In the genomic region with DNA sequence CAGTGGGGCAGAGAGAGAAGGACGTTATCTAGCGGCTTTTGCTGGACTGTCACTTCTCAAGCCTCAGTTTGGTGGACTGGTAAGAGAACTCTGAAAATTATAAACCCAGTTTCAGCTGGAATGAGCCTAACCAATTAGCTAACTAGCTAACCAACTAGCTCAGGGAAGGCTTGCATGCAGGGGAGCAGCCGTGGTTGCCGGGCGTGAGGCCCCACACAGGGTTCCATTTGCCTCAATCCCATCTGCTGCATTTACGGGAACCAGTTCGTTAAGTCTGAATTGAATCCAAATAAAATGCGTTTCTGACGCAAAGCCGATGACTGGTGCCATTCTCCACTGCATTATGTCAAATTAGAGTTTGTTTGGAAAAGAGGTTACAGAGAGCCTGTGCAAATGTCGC, we compare ENCODE assay signal across 14 mouse cellular contexts.
DNase-seq lines count a peak whose midpoint lies in the region; ATAC-seq and TF ChIP-seq lines count a peak whose summit lies in the region.
"Had no signal": no experiment of that assay in that cellular context is flagged by ENCODE, and none has a peak within 500 bp of the region (broad histone marks: within the 10 kb centered on the region; RNA-seq: fewer than 3 reads in every experiment).

No protein-coding gene starts in this region.

- peak overlapping the region; percentile 22; the same call in 1 of the 2 replicates for H3K27ac ChIP-seq in lung, embryonic 15.5 days
- H3K27ac ChIP-seq in embryonic facial prominence, embryonic 15.5 days (replicated peaks): peak overlapping the region; percentile 58
- H3K27ac ChIP-seq in limb, embryonic 14.5 days (replicated peaks; ENCODE audit: low read depth, low read length): no peak overlapping the region
- H3K27ac ChIP-seq: macrophage had no signal

- 67% methylated on average over 11 of the region's 11 CpGs for WGBS in lung, embryonic 15.5 days
- WGBS in embryonic facial prominence, embryonic 15.5 days: 61% methylated on average over 11 of the region's 11 CpGs
- WGBS in limb, embryonic 14.5 days: 44% methylated on average over 11 of the region's 11 CpGs

- H3K36me3 ChIP-seq in lung, embryonic 15.5 days: no peaks in the 10 kb centered on the region
- no peaks in the 10 kb centered on the region for H3K36me3 ChIP-seq in embryonic facial prominence, embryonic 15.5 days
- no peaks in the 10 kb centered on the region for H3K36me3 ChIP-seq in limb, embryonic 14.5 days (ENCODE audit: control insufficient read depth, insufficient read depth, low read length)

- no peak for TF ChIP-seq POLR2A in limb, embryonic 14.5 days (IDR thresholded peaks at IDR 0.05; ENCODE audit: borderline replicate concordance, extremely low read depth, insufficient read depth, insufficient read length)

- no peaks in the 10 kb centered on the region for H3K27me3 ChIP-seq in lung, embryonic 15.5 days
- H3K27me3 ChIP-seq in embryonic facial prominence, embryonic 15.5 days: no peaks in the 10 kb centered on the region
- no peaks in the 10 kb centered on the region for H3K27me3 ChIP-seq in limb, embryonic 14.5 days (ENCODE audit: control insufficient read depth, insufficient read depth, low read length)

- H3K4me2 ChIP-seq in lung, embryonic 15.5 days: no peak overlapping the region
- no peak overlapping the region for H3K4me2 ChIP-seq in embryonic facial prominence, embryonic 15.5 days (replicated peaks)
- H3K4me2 ChIP-seq in limb, embryonic 14.5 days (replicated peaks; ENCODE audit: low read depth, low read length, severe bottlenecking): peak overlapping the region; percentile 1; the same call in 1 of the 2 replicates

- no peaks in the 10 kb centered on the region for H3K9me3 ChIP-seq in lung, embryonic 15.5 days
- H3K9me3 ChIP-seq in embryonic facial prominence, embryonic 15.5 days (replicated peaks): no peaks in the 10 kb centered on the region
- no peaks in the 10 kb centered on the region for H3K9me3 ChIP-seq in limb, embryonic 14.5 days (ENCODE audit: control insufficient read depth, low read length)

- peaks cover 25% of the 10 kb centered on the region for H3K4me1 ChIP-seq in lung, embryonic 15.5 days
- H3K4me1 ChIP-seq in embryonic facial prominence, embryonic 15.5 days: peaks cover 46% of the 10 kb centered on the region
- peaks cover 54% of the 10 kb centered on the region for H3K4me1 ChIP-seq in limb, embryonic 14.5 days (ENCODE audit: control insufficient read depth, insufficient read depth, low read length)

- no peak overlapping the region for H3K9ac ChIP-seq in lung, embryonic 15.5 days
- H3K9ac ChIP-seq in embryonic facial prominence, embryonic 15.5 days: no peak overlapping the region
- H3K9ac ChIP-seq in limb, embryonic 14.5 days (ENCODE audit: low read depth, low read length, severe bottlenecking): no peak overlapping the region

- H3K4me3 ChIP-seq in lung, embryonic 15.5 days: no peak overlapping the region
- H3K4me3 ChIP-seq in embryonic facial prominence, embryonic 15.5 days (replicated peaks): no peak overlapping the region
- H3K4me3 ChIP-seq in limb, embryonic 14.5 days (replicated peaks; ENCODE audit: low read length): no peak overlapping the region
- H3K4me3 ChIP-seq: erythroblast, embryonic 14.5 days had no signal

- ATAC-seq in cerebellum, adult (ENCODE audit: insufficient number of reproducible peaks, low FRiP score, low TSS enrichment): peak; percentile 39; the same call in 1 of the 2 replicates
- ATAC-seq in lung, embryonic 15.5 days (ENCODE audit: borderline replicate concordance, extremely low read depth, low FRiP score, low TSS enrichment): no peak
- no peak for ATAC-seq in embryonic facial prominence, embryonic 15.5 days (ENCODE audit: insufficient number of reproducible peaks, low FRiP score, low TSS enrichment, low read depth)
- ATAC-seq in limb, embryonic 14.5 days (ENCODE audit: low FRiP score, low read depth): no peak
- ATAC-seq: activated CD4-positive, CD25-positive, alpha-beta regulatory T cell, adult 4 months had no signal

- no peak for DNase-seq in cerebellum, postnatal 4 days (ENCODE audit: low spot score in 2 of 2)
- no peak for DNase-seq in lung, postnatal 10 days
- DNase-seq in limb, embryonic 14.5 days (ENCODE audit: low spot score): no peak
- DNase-seq in kidney, postnatal 10 days: no peak
- no peak for DNase-seq in thymus, postnatal 10 days (ENCODE audit: low spot score in 2 of 2)
- DNase-seq: heart, postnatal 14 days; kidney, postnatal 14 days; thymus, postnatal 14 days had no signal
